Mouse (Mus musculus) hindbrain, embryonic 14.5 days (tissue): ENCODE data around the gene Med17. TPM values are rescaled to one million over a fixed set of nuclear protein-coding genes. Genes with fewer than 3 reads are reported as not detected.

Source experiments
- ATAC-seq: fragments of 200-750 bp; cut with Nextera tagmentation; 2 replicates; pipeline ENCODE4 v1.8.0; 2017; ENCODE audit warnings: moderate number of reproducible peaks, mild to moderate bottlenecking, moderate TSS enrichment, moderate library complexity; ENCODE audit not compliant: low FRiP score
- DNase-seq: peaks from one replicate; pipeline ENCODE4 v3.0.0-alpha.2; 2015; ENCODE audit warnings: low spot score
- H3K27ac ChIP-seq: fragments of 300-500 bp; sonication (generic); 2 replicates; pipeline ENCODE4 v1.5.1; 2014; ENCODE audit warnings: mild to moderate bottlenecking, moderate library complexity
- H3K27me3 ChIP-seq: fragments of 300-500 bp; sonication (generic); 2 replicates; pipeline ENCODE4 v1.6.1; 2014; ENCODE audit warnings: mild to moderate bottlenecking, low read length, mixed read lengths; ENCODE audit not compliant: control insufficient read depth, insufficient read depth
- H3K36me3 ChIP-seq: fragments of 300-500 bp; sonication (generic); replicated peaks from 2 replicates; pipeline ENCODE4 v1.6.1; 2014; ENCODE audit not compliant: control insufficient read depth, insufficient read depth
- H3K4me1 ChIP-seq: fragments of 300-500 bp; sonication (generic); replicated peaks from 2 replicates; pipeline ENCODE4 v1.6.1; 2014; ENCODE audit warnings: antibody characterized with exemption, low read length, mixed read lengths; ENCODE audit not compliant: control insufficient read depth, insufficient read depth
- H3K4me2 ChIP-seq: fragments of 300-500 bp; sonication (generic); replicated peaks from 2 replicates; pipeline ENCODE4 v1.6.1; 2014; ENCODE audit warnings: mild to moderate bottlenecking, moderate library complexity
- H3K4me3 ChIP-seq: fragments of 300-500 bp; sonication (generic); replicated peaks from 2 replicates; pipeline ENCODE4 v1.5.1; 2014; ENCODE audit warnings: mild to moderate bottlenecking, low read length
- H3K9ac ChIP-seq: fragments of 300-500 bp; sonication (generic); 2 replicates; pipeline ENCODE4 v1.6.1; 2014
- H3K9me3 ChIP-seq: fragments of 300-500 bp; sonication (generic); 2 replicates; pipeline ENCODE4 v1.6.1; 2016; ENCODE audit warnings: low read length; ENCODE audit not compliant: control insufficient read depth
- WGBS: fragments of 180-500 bp; shearing (Covaris S2); extraction: QIAGEN DNeasy Blood & Tissue Kit; methylation state at CpG from one replicate; pipeline ENCODE4 v1.1.7; 2014; 5-methylcytosine and 5-hydroxymethylcytosine counted together
- microRNA-seq: library from miRNA; unstranded; fragments of <30 nt; microRNA quantifications from one replicate; pipeline ENCODE4, GENCODE M21; 2016
- polyA plus RNA-seq: library from polyadenylated mRNA; unstranded; fragments of >200 nt; fragmentation: Nextera tagmentation; extraction: Ambion mirVana; gene quantifications from 2 replicates; pipeline ENCODE4 v1.2.1, GENCODE M21; 2014

Med17 gene
- polyA plus RNA-seq, 1 experiment from 2014 or later: 33.0 TPM

GRCm38 (mm10) chr9:15224912-15225311 lies 54.8 kb downstream of the Med17 start:
- no peak for ATAC-seq
- Histone ChIP-seq H3K27ac (no peak overlapping the region), H3K4me2 (no peak overlapping the region), H3K4me1 (no peaks in the 10 kb centered on the region), H3K27me3 (no peaks in the 10 kb centered on the region), H3K9ac (no peak overlapping the region), H3K9me3 (no peaks in the 10 kb centered on the region), H3K4me3 (no peak overlapping the region), H3K36me3 (no peaks in the 10 kb centered on the region)
- WGBS: 53% methylated on average over 2 of the region's 2 CpGs
- DNase-seq: no peak

- Histone ChIP-seq H3K36me3 (no peaks in the 10 kb centered on the region), H3K27me3 (no peaks in the 10 kb centered on the region), H3K4me3 (no peak overlapping the region), H3K4me1 (no peaks in the 10 kb centered on the region), H3K9me3 (no peaks in the 10 kb centered on the region), H3K4me2 (no peak overlapping the region), H3K27ac (no peak overlapping the region), H3K9ac (no peak overlapping the region)
- no peak for DNase-seq
- no peak for ATAC-seq
- 80% methylated on average over 1 of the region's 1 CpGs for WGBS
Observed at GRCm38 (mm10) chr9:15213695-15214094, 66.0 kb downstream of the Med17 start.

DNA sequence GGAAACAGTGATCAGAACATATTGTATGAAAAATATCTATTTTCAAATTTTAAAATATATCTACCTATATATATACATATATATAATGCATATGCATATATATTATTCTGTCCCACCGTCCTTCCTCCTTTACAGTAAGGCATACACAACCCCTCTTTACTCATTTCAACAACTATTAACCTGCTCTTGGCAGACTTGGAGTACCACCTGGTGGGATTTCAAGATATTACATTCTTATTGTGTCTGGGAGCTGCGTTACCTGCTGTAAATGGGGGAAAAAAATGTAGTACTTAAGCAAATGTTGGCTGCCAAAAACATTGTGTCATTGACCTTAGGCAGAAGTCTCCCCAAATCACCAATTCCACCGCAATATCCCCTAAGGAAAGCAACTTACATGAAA lies 67.9 kb downstream of the Med17 start:
- no peak overlapping the region for H3K27ac ChIP-seq
- no peaks in the 10 kb centered on the region for H3K27me3 ChIP-seq
- H3K4me2 ChIP-seq: no peak overlapping the region
- 83% methylated on average over 3 of the region's 3 CpGs for WGBS
- H3K9ac ChIP-seq: no peak overlapping the region
- no peaks in the 10 kb centered on the region for H3K4me1 ChIP-seq
- no peak overlapping the region for H3K4me3 ChIP-seq
- H3K9me3 ChIP-seq: no peaks in the 10 kb centered on the region
- no peaks in the 10 kb centered on the region for H3K36me3 ChIP-seq
- ATAC-seq (no peak), DNase-seq (no peak)

Small RNAs within 50 kb of the gene (microRNA-seq; reads per million reads assigned to microRNA genes)
- gene Gm49349: not detected
- not detected for gene mmu-mir-7650

Other genes starting within 250 kb of the Med17 start
- gene Panx1, start 234.5 kb downstream of the Med17 start, polyA plus RNA-seq: 197 and 225 TPM in 2 replicates
- gene Hephl1, start 167.8 kb downstream of the Med17 start, polyA plus RNA-seq: not detected in 2 replicates
- gene Vstm5, start 40.9 kb downstream of the Med17 start, polyA plus RNA-seq: 30.5 and 35.9 TPM in 2 replicates
- gene Taf1d, start 26.3 kb upstream of the Med17 start, polyA plus RNA-seq: 41.3 and 43.1 TPM in 2 replicates
- 10.8 and 12.2 TPM in 2 replicates for gene 4931406C07Rik, start 26.5 kb upstream of the Med17 start, polyA plus RNA-seq
- gene Cep295, start 77.9 kb upstream of the Med17 start, polyA plus RNA-seq: 16.1 and 16.4 TPM in 2 replicates
- gene Smco4, start 213.5 kb upstream of the Med17 start, polyA plus RNA-seq: 1.1 and 2.2 TPM in 2 replicates